Mouse (Mus musculus) olfactory bulb, adult 2 months (tissue): Measurements from ENCODE around the gene Ccin. TPM values are rescaled to one million over a fixed set of nuclear protein-coding genes. Genes with fewer than 3 reads are reported as not detected.

Experiments used
- H3K27ac ChIP-seq: fragments of 200-500 bp; 2 replicates; pipeline ENCODE4 v1.5.1; 2012; ENCODE audit warnings: low read depth, low read length; ENCODE audit not compliant: insufficient read depth
- H3K4me1 ChIP-seq: fragments of 200-500 bp; 2 replicates; pipeline ENCODE4 v1.6.1; 2012; ENCODE audit warnings: low read length; ENCODE audit not compliant: control insufficient read depth, insufficient read depth
- H3K4me3 ChIP-seq: fragments of 200-500 bp; 2 replicates; pipeline ENCODE4 v1.5.1; 2012; ENCODE audit warnings: mild to moderate bottlenecking, low read depth, low read length, moderate library complexity; ENCODE audit not compliant: insufficient read depth
- CTCF ChIP-seq: fragments of 200-500 bp; IDR thresholded peaks from 2 replicates; pipeline ENCODE4 v1.5.1; 2012; ENCODE audit warnings: low read depth, mild to moderate bottlenecking, low read length, moderate library complexity; ENCODE audit not compliant: insufficient read depth
- POLR2A ChIP-seq: fragments of 200-500 bp; IDR thresholded peaks from 2 replicates; pipeline ENCODE4 v1.6.1; 2012; ENCODE audit warnings: mild to moderate bottlenecking, low read depth, low read length, moderate library complexity; ENCODE audit not compliant: insufficient read depth
- WGBS: fragments of 180-500 bp; shearing (Covaris S2); methylation state at CpG from one replicate; pipeline ENCODE4 v1.1.7; 2018; 5-methylcytosine and 5-hydroxymethylcytosine counted together
- polyA plus RNA-seq: library from polyadenylated mRNA; stranded (reverse); fragments of >200 nt; gene quantifications from 2 replicates; pipeline ENCODE4 v1.2.4, GENCODE M21; 2012; ENCODE audit warnings: low replicate concordance; ENCODE audit not compliant: missing spikeins, insufficient read depth, insufficient read length

Ccin gene
- polyA plus RNA-seq, 1 experiment: not detected

- Histone ChIP-seq H3K4me1 (peaks cover 4% of the 10 kb centered on the region; the same call in 1 of the 2 replicates), H3K4me3 (no peak overlapping the region), H3K27ac (no peak overlapping the region)
- 44% methylated on average over 2 of the region's 2 CpGs for WGBS
- TF ChIP-seq POLR2A (no peak), CTCF (no peak)
Measured at GRCm38 (mm10) chr4:44010893-44011292, 27.6 kb downstream of the Ccin start.

- TF ChIP-seq CTCF: no peak
- TF ChIP-seq POLR2A: no peak
- WGBS: 81% methylated on average over 3 of the region's 3 CpGs
- peaks cover 4% of the 10 kb centered on the region; the same call in 1 of the 2 replicates for H3K4me1 ChIP-seq
- H3K27ac ChIP-seq: no peak overlapping the region
- peak overlapping the region; percentile 66 for H3K4me3 ChIP-seq
Measured at GRCm38 (mm10) chr4:44011799-44012198, 28.5 kb downstream of the Ccin start.

DNA sequence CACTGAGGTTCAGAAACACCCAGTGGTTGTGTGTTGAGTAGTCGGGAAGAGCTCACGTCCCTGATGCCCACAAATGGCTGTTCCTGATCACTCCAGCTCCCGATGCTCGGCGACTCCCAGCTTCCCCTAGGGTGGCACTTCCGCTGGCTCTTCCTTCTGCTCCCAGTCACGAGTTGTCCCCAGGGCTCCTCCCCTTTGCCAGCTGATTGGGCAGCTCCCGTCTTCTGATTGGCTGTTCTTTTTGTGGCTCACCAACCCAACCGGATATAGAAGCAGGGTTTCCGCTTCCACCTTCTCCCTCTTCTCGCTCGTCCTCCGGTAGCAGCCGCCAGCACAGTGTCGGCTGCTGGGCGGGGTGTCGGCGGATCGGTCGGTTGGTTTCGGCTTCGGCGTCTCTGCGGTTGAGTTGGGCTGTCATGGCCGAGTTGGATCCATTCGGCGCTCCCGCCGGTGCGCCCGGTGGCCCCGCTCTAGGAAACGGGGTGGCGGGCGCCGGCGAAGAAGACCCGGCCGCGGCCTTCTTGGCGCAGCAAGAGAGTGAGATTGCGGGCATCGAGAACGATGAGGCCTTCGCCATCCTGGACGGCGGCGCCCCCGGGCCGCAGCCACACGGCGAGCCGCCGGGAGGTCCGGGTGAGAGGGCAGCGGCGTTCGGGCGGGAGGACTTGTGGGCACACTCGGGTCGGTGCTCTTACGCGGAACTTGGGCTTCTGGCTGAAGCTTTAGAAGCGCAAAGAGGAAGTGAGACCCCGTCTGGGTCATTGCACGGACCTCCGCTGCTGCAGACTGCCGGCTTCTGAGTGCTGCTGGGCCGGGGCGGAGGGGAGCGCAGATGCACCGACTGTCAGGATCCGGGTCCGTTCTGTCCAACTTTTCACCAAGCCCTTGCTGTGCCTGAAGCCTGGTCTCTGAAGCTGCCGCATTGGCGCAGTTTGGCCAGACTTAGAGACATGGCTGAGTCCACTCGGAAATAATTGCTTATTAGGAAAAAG, 29.4 kb downstream of the Ccin start:
- TF ChIP-seq CTCF (no peak), POLR2A (peak; percentile 75)
- WGBS: under 1% methylated on average over 77 of the region's 77 CpGs
- Histone ChIP-seq H3K27ac (peak overlapping the region; percentile 22; the same call in 1 of the 2 replicates), H3K4me1 (peaks cover 4% of the 10 kb centered on the region; the same call in 1 of the 2 replicates), H3K4me3 (peak overlapping the region; percentile 66)

DNA sequence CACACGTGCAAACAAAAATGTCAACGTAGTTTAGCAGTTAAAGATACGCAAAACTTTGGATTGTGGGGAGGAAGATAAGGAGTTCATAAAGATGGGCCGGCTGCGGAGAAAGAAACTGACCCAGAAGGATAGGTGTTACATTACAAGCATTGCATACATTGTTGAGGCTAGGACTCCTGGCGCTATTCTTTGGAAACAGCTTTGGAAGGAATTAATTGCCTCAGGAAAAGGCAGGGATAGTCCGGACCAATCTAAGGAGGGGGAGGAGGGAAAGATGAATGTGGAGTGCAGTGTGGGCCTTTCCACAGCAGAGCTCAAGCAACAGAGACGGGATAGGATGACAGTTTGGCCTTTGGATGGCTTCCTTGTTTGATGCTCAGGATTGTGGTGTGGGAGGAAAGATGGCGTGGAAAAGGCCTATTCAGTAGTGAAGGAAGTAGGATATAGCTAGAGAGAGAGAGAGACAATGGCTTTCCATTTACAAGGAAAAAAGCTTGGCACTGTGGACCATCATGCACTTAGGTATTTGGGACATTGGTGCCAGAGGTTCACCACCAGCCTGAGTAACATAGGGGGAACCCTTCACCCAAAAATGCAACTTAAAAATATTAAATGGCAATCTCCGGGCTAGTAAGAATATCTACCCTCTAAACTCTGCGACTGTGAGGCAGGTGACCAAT, 30.2 kb downstream of the Ccin start:
- no peak for TF ChIP-seq POLR2A
- no peak for TF ChIP-seq CTCF
- WGBS: 20% methylated on average over 11 of the region's 11 CpGs

DNA sequence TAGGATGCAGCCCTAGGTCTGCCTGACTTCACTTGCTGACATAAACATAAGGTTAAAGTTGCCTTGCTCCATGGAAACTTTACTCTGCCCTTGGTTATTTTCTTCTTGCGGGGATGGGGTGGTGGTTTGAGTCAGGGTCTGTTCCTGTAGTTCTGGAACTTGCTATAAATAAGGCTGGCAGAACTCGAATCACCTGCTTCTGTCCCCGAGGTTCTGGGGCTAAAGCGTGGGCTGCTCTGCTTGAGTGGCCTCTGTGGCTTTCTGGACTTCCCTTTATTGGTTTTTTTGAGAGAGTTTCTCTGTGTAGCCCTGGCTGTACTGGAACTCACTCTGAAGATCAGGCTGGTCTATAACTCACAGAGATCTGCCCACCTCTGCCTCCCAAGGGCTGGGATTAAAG, 32.8 kb downstream of the Ccin start:
- WGBS: 89% methylated on average over 4 of the region's 4 CpGs
- Histone ChIP-seq H3K4me3 (no peak overlapping the region), H3K4me1 (peaks cover 4% of the 10 kb centered on the region; the same call in 1 of the 2 replicates), H3K27ac (no peak overlapping the region)
- TF ChIP-seq POLR2A (no peak), CTCF (no peak)

More for the DNA sequence above, 30.2 kb downstream of the Ccin start:
- H3K4me1 ChIP-seq: peaks cover 4% of the 10 kb centered on the region; the same call in 1 of the 2 replicates
- H3K4me3 ChIP-seq: peak overlapping the region; percentile 66
- H3K27ac ChIP-seq: no peak overlapping the region

DNA sequence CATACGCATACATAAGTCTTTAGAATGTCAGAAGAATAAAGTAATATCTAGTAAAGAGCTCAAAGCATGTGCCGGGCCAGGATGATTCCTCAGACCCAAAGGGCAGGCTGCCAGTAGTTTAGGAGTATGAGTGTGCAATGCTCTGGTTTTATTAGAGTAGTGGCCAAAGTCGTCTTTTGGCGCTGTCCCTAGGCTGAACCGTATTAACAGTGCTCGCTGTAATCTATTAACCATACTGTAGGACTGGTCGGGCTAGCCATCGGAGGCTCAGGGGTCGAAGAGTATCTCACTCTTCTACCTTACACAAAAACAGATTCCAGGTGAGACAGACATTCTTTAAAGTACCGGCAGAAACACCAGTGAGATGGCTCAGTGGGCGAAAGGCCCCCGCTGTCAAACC, 33.5 kb downstream of the Ccin start:
- TF ChIP-seq POLR2A (no peak), CTCF (no peak)
- Histone ChIP-seq H3K4me1 (peaks cover 8% of the 10 kb centered on the region; the same call in 1 of the 2 replicates), H3K27ac (no peak overlapping the region), H3K4me3 (no peak overlapping the region)
- WGBS: 91% methylated on average over 12 of the region's 12 CpGs

- Histone ChIP-seq H3K27ac (no peak overlapping the region), H3K4me3 (no peak overlapping the region), H3K4me1 (peaks cover 11% of the 10 kb centered on the region)
- 84% methylated on average over 4 of the region's 4 CpGs for WGBS
- no peak for TF ChIP-seq CTCF
- no peak for TF ChIP-seq POLR2A
Measured at GRCm38 (mm10) chr4:44022323-44022722, 39.0 kb downstream of the Ccin start.

DNA sequence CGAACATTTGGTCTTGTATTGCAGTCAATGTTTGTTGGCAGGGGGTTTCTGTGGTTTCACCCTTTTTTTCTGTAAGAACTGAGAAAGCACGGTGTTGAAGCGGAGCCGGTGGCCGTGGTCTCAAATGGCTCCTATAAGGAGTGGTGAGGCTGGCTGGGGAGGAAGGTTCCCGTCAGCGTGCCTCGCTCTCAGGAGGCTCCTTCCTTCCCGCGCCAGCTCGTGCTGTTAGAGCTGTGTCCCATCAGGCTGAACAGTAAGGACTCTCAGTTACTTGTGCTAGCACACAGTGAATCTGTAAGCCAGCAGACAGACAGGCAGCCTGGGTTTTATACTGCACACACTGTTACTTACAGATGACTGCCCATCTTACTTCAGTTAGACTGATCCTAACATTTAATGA, 39.5 kb downstream of the Ccin start:
- H3K4me1 ChIP-seq: peaks cover 12% of the 10 kb centered on the region
- 84% methylated on average over 11 of the region's 11 CpGs for WGBS

DNA sequence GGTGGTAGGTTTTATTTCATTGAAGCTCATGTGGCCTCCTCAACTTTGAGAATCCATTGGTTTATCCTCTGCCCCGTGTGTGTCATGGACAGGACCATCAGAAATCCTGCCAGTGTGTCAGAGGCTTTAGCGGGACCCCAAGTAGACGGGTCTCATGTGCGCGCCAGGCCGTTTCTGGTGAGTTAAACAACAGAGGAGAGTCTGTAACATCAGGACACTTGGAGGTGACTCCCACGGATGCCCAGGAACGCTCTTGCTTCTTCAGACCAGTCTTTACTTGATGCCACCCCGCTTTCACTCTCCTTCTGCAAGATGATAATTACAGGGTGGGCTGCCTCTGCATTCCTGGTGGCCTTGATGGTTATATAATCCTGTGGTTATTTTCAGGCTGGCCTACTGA, 40.4 kb downstream of the Ccin start:
- TF ChIP-seq CTCF: no peak
- no peak for TF ChIP-seq POLR2A
- 64% methylated on average over 9 of the region's 9 CpGs for WGBS
- H3K4me1 ChIP-seq: peaks cover 17% of the 10 kb centered on the region
- H3K4me3 ChIP-seq: no peak overlapping the region
- peak overlapping the region; percentile 16 for H3K27ac ChIP-seq

More for the DNA sequence above, 39.5 kb downstream of the Ccin start:
- no peak overlapping the region for H3K4me3 ChIP-seq
- H3K27ac ChIP-seq: no peak overlapping the region
- TF ChIP-seq POLR2A (no peak), CTCF (no peak)
